Mouse (Mus musculus): ENCODE measurements around the gene Dnmt3l. TPM values are rescaled to one million over a fixed set of nuclear protein-coding genes. Genes with fewer than 3 reads are reported as not detected.
"Not testable (repeated sequence)": the region's sequence is repeated elsewhere in the genome, so short reads cannot be mapped to it uniquely, and the experiment has no call there.

Gene Dnmt3l
- polyA plus RNA-seq, 2 experiments, result 0.08 TPM; not detected in 1

DNA sequence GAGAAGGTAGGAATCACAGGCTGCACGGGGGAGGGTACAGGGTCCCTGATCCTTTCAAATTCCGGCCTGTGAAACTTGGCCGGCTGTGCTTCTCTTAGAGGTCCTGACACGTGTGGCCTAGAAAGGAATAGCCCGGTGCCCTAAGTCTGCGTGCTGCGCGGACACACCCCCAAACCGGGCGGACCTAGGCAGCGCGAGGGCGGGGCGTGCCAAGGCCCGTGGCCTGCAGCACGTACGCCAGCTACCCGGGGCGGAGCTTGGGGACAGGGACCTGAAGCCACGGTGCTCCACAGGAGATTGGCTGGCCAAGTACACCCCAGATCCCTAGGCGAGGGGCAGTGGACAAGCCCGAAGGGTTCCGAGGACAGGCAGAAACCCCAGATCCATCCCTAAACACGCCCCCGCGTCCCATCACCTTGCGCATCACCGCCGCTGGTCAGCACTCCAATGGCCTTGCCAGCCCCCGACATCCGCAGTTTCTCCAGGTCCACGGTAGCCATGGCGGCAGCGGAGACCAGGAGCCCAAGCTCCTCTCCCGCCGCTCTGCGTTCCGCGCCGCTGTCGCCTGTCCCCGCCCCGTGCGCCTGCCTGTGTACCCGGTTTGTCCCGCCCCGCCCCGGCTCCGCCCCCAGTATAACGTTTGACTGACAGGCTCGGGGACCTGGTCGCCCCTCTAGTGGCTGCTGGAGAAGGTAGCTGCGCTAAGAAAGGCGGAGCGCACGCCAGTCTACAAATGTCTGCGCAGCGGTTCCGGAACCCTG lies 32.4 kb upstream of the Dnmt3l start:
- no peaks in the 10 kb centered on the region for H3K9me3 ChIP-seq (ENCODE audit: control insufficient read depth, low read length)
- H3K4me3 ChIP-seq (ENCODE audit: insufficient read depth in 1 of 2, low read depth in 2 of 2, low read length in 2 of 2), result peak overlapping the region; percentile 73 to 88
- under 1% methylated on average over 59 of the region's 59 CpGs for WGBS (ENCODE audit: insufficient replicate concordance)
- peak overlapping the region; percentile 77 for H3K9ac ChIP-seq (replicated peaks)
- ATAC-seq (ENCODE audit: insufficient read depth) (peak; percentile 93), DNase-seq (ENCODE audit: low read depth in 3 of 3, low spot score in 3 of 3) (peak; percentile 90 to 92 (median 92))
- H3K4me1 ChIP-seq (replicated peaks; ENCODE audit: control insufficient read depth in 2 of 2, insufficient read depth in 2 of 2, low read length in 1 of 2), result peaks cover 48 to 52% of the 10 kb centered on the region in 2 experiments
- TF ChIP-seq EP300 (IDR thresholded peaks at IDR 0.05; ENCODE audit: low read depth) (peak; percentile 47), CTCF (IDR thresholded peaks at IDR 0.05; ENCODE audit: low read depth) (peak; percentile 87)
- H3K27ac ChIP-seq, result peak overlapping the region; percentile 84
- peak overlapping the region; percentile 98 for H3K4me2 ChIP-seq (ENCODE audit: low read depth)
- peaks cover 8% of the 10 kb centered on the region; the same call in 1 of the 2 replicates for H3K36me3 ChIP-seq (replicated peaks; ENCODE audit: control insufficient read depth, insufficient read depth, low read depth)
- H3K27me3 ChIP-seq (ENCODE audit: control insufficient read depth, insufficient read depth, low read length), result no peaks in the 10 kb centered on the region

GRCm38 (mm10) chr10:78009945-78010293 lies 31.8 kb upstream of the Dnmt3l start, which contains the start of gene Pfkl:
TSS of gene Pfkl (minus strand) at chr10:78010083.
- H3K4me3 ChIP-seq (ENCODE audit: insufficient read depth in 1 of 2, low read depth in 2 of 2, low read length in 2 of 2), result peak within 1 kb of the TSS; percentile 73 to 88
- no peak for DNase-seq (ENCODE audit: low read depth in 3 of 3, low spot score in 3 of 3)
- no peak for TF ChIP-seq CTCF (IDR thresholded peaks at IDR 0.05; ENCODE audit: low read depth)
- no peak for TF ChIP-seq EP300 (IDR thresholded peaks at IDR 0.05; ENCODE audit: low read depth)
- H3K9me3 ChIP-seq (ENCODE audit: control insufficient read depth, low read length), result no peaks in the 10 kb centered on the region
- peak within 1 kb of the TSS; percentile 77 for H3K9ac ChIP-seq (replicated peaks)
- WGBS (ENCODE audit: insufficient replicate concordance), result under 1% methylated on average over 9 of the region's 9 CpGs
- peaks cover 42 to 47% of the 10 kb centered on the region in 2 experiments for H3K4me1 ChIP-seq (replicated peaks; ENCODE audit: control insufficient read depth in 2 of 2, insufficient read depth in 2 of 2, low read length in 1 of 2)
- H3K36me3 ChIP-seq (replicated peaks; ENCODE audit: control insufficient read depth, insufficient read depth, low read depth), result peaks cover 7% of the 10 kb centered on the region; the same call in 1 of the 2 replicates
- no peak for ATAC-seq (ENCODE audit: insufficient read depth)
- H3K4me2 ChIP-seq (ENCODE audit: low read depth), result peak within 1 kb of the TSS; percentile 98
- H3K27me3 ChIP-seq (ENCODE audit: control insufficient read depth, insufficient read depth, low read length), result no peaks in the 10 kb centered on the region
- peak within 1 kb of the TSS; percentile 84 for H3K27ac ChIP-seq

DNA sequence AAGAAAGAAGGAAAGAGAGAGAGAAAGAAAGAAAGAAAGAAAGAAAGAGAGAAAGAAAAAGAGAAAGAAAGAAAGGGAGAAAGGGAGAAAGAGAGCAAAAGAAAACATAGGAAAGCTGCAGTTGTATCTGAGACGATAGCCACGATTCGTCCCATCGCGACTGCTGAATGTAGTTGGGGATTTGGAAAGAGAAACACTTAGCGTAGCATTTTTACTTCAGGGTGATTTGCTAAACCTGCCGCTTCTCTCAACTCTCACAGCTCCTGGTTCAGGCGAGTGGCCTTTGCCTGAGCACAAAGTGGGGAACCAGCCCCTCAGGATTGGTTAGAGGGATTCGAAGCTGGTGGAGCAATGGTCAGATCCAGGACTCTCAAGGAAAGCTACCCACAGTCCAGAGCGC lies 31.4 kb upstream of the Dnmt3l start:
- Histone ChIP-seq H3K9me3 (ENCODE audit: control insufficient read depth, low read length) (no peaks in the 10 kb centered on the region), H3K4me1 (replicated peaks; ENCODE audit: control insufficient read depth in 2 of 2, insufficient read depth in 2 of 2, low read length in 1 of 2) (peaks cover 38 to 42% of the 10 kb centered on the region in 2 experiments), H3K27ac (no peak overlapping the region; the same call in none of the 2 replicates), H3K4me2 (ENCODE audit: low read depth) (peak overlapping the region; percentile 98), H3K27me3 (ENCODE audit: control insufficient read depth, insufficient read depth, low read length) (no peaks in the 10 kb centered on the region), H3K9ac (replicated peaks) (peak overlapping the region; percentile 56), H3K36me3 (replicated peaks; ENCODE audit: control insufficient read depth, insufficient read depth, low read depth) (peaks cover 5% of the 10 kb centered on the region; the same call in 1 of the 2 replicates), H3K4me3 (ENCODE audit: insufficient read depth in 1 of 2, low read depth in 2 of 2, low read length in 2 of 2) (peak overlapping the region; percentile 46 to 73)
- ATAC-seq (ENCODE audit: insufficient read depth) (no peak), DNase-seq (ENCODE audit: low read depth in 3 of 3, low spot score in 3 of 3) (no peak)
- WGBS (ENCODE audit: insufficient replicate concordance), result 9% methylated on average over 10 of the region's 10 CpGs
- TF ChIP-seq EP300 (IDR thresholded peaks at IDR 0.05; ENCODE audit: low read depth), result no peak
- no peak for TF ChIP-seq CTCF (IDR thresholded peaks at IDR 0.05; ENCODE audit: low read depth)

DNA sequence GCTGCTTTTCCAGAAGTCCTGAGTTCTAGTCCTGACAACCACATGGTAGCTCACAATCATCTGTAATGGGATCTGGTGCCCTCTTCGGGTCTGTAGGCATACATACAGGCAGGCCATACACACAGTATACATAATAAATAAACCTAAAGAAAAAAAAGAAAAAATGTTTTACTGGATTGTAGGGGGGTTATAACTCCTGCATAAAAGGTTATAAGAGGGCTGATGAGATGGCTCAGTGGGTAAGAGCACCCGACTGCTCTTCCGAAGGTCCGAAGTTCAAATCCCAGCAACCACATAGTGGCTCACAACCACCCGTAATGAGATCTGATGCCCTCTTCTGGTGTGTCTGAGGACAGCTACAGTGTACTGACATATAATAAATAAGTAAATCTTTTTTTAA lies 30.6 kb upstream of the Dnmt3l start:
- WGBS (ENCODE audit: insufficient replicate concordance), result 79% methylated on average over 5 of the region's 5 CpGs
- not testable (repeated sequence) for ATAC-seq (ENCODE audit: insufficient read depth); H3K4me3 ChIP-seq (ENCODE audit: insufficient read depth in 1 of 2, low read depth in 2 of 2, low read length in 2 of 2); H3K36me3 ChIP-seq (replicated peaks; ENCODE audit: control insufficient read depth, insufficient read depth, low read depth); H3K9ac ChIP-seq (replicated peaks); H3K27me3 ChIP-seq (ENCODE audit: control insufficient read depth, insufficient read depth, low read length); H3K9me3 ChIP-seq (ENCODE audit: control insufficient read depth, low read length); DNase-seq (ENCODE audit: low read depth in 3 of 3, low spot score in 3 of 3); H3K27ac ChIP-seq
- Histone ChIP-seq H3K4me1 (replicated peaks; ENCODE audit: control insufficient read depth in 2 of 2, insufficient read depth in 2 of 2, low read length in 1 of 2) (peaks cover 30 to 35% of the 10 kb centered on the region in 2 experiments), H3K4me2 (ENCODE audit: low read depth) (peak overlapping the region; percentile 98)

DNA sequence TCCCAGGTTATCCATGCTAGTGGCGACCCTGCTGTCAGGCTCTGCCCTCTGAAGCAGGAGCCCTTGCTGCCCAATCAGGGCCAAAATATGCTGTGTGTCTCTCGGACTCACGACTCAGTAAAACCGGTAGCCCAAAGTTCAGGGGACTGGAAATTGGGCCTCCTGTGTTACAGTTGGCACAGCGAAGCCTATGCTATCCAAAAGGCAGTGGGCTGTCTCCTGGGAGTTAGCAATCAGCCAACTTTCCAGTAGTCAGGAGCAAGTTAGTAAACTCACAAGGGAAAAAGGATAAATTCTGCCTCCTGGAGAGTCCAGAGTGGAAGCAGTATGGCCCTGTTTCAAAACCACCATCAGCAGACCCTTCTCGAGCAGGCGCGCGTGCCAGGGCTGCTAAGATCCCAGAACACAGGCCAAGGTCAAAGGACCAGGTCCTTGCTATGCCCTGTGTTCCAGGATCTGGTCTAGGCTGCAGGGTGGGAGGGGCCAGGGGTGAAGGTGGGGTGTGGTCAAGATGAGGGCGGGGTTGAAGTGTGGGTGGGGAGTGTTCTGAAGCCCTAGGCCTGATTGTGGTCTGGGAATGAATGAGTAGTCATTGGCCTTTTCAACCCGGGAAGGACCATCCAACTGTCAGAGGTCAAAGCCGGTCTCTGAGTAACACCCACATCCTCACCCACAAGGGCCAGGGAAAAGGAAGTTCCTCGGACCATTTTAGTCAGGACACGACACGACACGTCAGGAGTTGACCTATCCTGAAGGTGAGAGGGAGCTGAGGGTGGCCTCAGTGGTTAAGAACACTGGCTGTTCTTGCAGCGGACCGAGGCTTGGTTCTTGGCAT lies 28.9 kb upstream of the Dnmt3l start:
- no peak for ATAC-seq (ENCODE audit: insufficient read depth)
- Histone ChIP-seq H3K9me3 (ENCODE audit: control insufficient read depth, low read length) (no peaks in the 10 kb centered on the region), H3K4me3 (ENCODE audit: insufficient read depth in 1 of 2, low read depth in 2 of 2, low read length in 2 of 2) (no peak overlapping the region), H3K4me2 (ENCODE audit: low read depth) (no peak overlapping the region), H3K36me3 (replicated peaks; ENCODE audit: control insufficient read depth, insufficient read depth, low read depth) (no peaks in the 10 kb centered on the region), H3K27me3 (ENCODE audit: control insufficient read depth, insufficient read depth, low read length) (no peaks in the 10 kb centered on the region), H3K9ac (replicated peaks) (no peak overlapping the region), H3K27ac (no peak overlapping the region), H3K4me1 (replicated peaks; ENCODE audit: control insufficient read depth in 2 of 2, insufficient read depth in 2 of 2, low read length in 1 of 2) (peaks cover 13 to 22% of the 10 kb centered on the region in 2 experiments)
- TF ChIP-seq EP300 (IDR thresholded peaks at IDR 0.05; ENCODE audit: low read depth) (no peak), CTCF (IDR thresholded peaks at IDR 0.05; ENCODE audit: low read depth) (no peak)
- no peak for DNase-seq (ENCODE audit: low read depth in 3 of 3, low spot score in 3 of 3)
- 81% methylated on average over 18 of the region's 18 CpGs for WGBS (ENCODE audit: insufficient replicate concordance)
